Mouse (Mus musculus) yolk sac, embryonic 10.5 days (tissue): Measurements from ENCODE around the gene Fut11.

ENCODE experiments used
- DNase-seq: peaks from one replicate; pipeline ENCODE4 v3.0.0-alpha.2; 2017; ENCODE audit warnings: low spot score

The Fut11 gene

GRCm38 (mm10) chr14:20718443-20718842, 23.7 kb downstream of the Fut11 start:
- no peak for DNase-seq

- DNase-seq, result no peak
Measured at GRCm38 (mm10) chr14:20719767-20720166, 25.0 kb downstream of the Fut11 start.

GRCm38 (mm10) chr14:20721371-20721770, 26.6 kb downstream of the Fut11 start:
- no peak for DNase-seq

- DNase-seq, result no peak
Measured at GRCm38 (mm10) chr14:20723006-20723405, 28.2 kb downstream of the Fut11 start.

DNA sequence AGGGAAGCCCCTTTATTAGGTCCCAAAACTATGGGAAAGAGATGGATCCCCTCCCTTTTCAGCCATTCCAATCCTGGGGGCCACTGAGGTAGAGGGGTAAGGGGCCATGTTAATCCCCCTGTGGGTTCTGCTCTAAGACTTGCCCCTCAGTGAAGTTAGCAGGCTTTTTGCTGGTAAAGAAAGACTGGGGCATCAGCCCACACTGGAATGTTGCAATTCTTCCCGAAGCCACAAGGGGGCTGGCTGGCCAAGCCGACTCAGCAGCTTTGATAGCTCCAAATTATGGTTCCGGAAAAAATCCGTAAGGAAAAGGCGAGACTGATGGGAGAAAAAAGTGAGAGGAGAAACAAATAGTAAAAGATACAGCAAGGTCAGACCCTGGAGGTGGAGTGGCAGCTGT, 29.3 kb downstream of the Fut11 start:
- DNase-seq, result peak; percentile 36

DNA sequence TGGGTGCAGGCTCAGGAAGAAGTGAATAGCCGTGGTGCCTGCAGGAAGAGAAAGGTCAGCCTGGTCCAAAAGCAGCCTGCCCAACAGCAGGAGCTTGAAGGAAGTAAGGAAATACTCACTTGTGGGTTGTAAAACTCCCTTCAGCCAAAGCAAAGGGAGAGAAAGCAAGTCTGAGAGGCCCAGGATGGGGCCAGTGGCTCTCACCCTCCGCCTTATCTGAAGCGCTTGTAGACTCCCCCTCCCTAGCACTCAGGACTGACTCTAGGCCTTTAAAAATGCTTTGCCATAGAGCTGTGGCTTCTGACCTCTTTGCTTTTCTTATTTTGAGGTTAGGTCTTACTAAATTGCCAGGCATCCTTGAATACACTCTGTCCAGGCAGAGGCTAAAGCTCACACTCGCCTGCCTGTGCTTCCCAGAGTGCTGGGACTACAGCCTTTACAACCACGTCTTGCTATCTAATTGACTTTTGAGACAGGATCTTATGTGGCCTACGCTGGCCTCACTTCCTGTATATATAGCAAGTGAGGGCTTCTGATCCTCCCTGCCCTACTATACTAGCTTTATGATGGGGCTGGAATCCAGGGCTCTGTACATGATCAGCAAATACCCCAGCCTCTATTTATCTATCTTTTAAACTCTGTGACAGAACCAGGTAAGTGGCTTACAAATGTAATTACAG, 31.0 kb downstream of the Fut11 start:
- no peak for DNase-seq

GRCm38 (mm10) chr14:20729871-20730270, 35.1 kb downstream of the Fut11 start:
- DNase-seq, result no peak

DNA sequence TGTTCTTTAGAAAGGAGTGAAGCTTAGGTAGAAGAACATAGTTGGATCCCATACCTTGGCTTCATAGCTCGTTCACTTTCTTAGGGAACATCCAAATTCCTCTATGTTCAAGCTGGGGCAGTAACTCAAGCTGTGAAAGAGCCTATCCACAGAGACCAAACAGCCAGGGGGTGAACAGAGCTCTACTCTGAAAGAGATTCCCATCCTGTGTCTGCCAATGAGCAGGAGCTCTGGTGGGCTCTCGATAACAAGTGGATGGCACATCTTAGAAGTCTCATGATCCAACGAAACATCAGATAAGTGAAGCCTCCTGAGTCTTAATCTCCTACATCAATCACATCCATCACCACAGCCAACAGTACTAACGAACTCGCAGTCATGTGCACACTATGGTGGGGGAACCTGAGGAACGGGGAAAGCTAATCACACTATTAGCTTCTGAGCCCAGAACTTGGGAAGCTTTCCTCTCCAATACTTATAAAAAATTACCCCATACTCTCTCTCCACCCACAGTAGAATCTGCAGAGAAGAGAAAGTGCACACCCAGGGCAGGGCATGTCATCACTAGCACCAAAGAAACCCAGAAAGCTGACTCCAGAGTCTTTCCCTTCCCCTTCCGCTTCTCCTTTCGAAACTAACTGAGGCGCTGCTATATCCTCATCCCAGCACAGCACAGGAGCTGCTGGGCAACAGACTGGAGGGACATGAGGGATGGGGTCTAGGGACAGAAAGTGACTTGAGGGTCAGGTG, 36.3 kb downstream of the Fut11 start:
- no peak for DNase-seq

DNA sequence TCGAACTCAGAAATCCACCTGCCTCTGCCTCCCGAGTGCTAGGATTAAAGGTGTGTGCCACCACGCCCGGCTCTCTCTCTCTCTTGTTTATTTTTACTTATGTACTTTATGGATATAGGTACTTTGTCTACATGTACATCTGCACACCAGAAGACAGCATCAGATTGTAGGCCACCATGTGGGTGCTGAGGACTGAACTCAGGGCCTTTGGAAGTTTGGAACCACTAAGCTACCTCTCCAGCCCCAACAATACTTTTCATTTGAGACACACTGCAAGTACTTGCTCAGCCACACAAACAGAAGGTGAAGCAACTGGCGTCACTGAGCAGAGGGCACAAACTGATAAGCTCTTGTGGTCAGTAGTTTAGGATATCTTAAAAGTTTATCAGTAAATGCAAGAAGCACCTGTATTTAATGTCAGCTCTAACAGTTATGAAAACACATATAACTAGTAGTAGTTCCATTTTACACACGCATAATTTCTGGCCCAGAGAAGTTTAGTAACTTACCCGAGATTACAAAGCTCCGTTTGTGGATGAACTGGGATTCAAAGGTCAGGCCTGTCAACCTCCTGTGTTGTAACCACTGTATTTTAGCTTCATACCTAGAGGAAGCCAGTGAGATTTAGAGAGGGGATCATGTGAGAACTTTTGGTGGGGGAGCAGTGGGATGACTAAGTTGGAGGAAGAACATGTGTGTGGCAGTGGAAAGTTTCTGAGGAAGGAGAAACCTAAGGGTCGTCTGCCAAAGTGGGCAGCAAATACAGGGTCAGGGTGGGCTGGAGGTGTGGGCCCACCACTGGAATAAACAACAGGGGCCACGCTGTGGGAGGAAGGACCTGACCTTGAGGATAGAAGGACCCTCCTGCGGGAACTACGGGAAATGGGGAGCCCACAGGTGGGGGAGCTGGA, 38.5 kb downstream of the Fut11 start:
- DNase-seq, result peak; percentile 57

DNA sequence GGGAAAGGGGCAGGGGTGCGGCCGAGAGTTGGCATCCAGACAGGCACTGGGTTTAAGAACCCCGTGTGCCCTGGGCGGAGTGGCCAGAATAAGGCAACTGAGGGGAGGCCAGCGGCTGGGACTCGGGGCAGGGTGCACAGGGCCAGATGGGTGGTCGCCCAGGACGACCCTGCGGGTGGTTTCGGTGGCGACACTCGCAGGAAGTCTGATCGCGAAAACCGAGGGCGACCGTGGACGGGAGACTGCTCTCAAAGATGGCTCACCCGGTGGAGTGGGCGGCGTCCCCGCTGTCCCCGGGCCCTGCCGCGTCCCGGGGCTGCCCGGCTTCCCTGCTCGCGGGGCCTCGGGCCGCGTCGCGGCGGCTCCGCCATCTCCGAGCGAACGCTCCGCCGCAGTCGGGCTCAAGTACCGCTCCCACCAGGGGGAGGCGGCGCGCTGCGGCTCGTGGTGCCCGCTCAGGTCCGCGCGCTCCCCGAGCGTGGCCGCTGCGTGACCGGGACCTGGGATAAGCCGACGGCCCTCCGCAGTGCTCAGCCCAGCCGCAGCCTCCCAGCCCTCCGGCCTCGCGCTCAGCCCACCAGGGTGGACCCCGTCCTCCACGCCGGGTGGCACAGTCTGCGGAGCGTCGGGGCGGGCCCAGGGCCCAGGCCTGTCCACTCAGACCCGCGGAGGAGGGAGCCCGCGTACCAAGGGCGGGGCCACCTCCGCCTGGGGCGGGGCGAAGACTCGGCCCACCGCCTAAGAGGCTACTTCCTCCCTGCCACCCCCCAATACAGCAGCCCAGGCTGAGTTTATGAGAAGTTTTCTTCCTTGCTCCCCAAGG, 39.4 kb downstream of the Fut11 start, which contains the start of gene Ndst2:
Ndst2 (minus strand) TSS at position 611 of the 823 bp plus-strand sequence.
- DNase-seq, result peak; percentile 92

- no peak for DNase-seq
Measured at GRCm38 (mm10) chr14:20735052-20735451, 40.3 kb downstream of the Fut11 start.

- DNase-seq, result no peak
Measured at GRCm38 (mm10) chr14:20735892-20736390, 41.2 kb downstream of the Fut11 start.

DNA sequence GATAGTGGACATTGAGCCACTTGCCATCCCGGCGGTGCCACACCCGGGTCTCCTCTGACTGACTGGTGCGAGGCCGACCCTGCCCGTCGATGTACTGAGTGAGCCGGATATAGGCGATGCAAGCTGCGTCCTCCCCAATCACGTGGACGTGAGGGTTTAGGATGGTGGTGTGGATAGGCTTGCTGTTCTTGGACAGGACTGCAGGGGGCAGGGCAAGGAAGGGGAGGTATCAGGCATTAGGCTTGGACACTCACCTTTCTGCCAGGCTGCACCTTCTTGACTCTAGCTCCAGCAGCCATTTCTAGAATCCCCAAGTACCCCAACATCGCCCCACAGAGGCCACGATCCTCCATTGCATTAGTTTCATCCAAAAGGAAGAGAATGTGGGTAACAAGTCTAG, 42.5 kb downstream of the Fut11 start:
- DNase-seq, result no peak

- no peak for DNase-seq
Measured at GRCm38 (mm10) chr14:20738511-20738910, 43.7 kb downstream of the Fut11 start.

DNA sequence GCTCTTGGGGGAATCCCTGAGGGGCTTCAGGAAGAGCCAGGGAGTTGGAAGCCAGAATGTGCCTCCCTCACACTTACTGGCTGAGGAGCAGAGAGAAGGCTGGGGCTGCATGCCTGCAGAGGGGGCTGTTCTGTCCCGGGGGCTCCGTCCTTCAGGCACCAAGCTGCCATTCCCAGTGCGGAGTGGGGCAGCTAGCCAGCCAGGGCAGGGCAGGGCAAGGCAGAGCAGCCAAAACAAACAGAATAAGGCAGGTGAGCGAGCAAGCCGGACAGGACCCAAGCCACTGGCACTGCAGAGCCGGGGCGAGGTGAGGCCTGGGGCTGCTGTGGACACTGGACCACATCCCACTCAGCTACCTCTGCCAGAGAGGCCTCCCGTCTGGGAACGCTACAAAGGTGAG, 46.5 kb downstream of the Fut11 start:
- DNase-seq, result no peak

GRCm38 (mm10) chr14:20743614-20744013, 48.8 kb downstream of the Fut11 start:
- DNase-seq, result no peak

DNA sequence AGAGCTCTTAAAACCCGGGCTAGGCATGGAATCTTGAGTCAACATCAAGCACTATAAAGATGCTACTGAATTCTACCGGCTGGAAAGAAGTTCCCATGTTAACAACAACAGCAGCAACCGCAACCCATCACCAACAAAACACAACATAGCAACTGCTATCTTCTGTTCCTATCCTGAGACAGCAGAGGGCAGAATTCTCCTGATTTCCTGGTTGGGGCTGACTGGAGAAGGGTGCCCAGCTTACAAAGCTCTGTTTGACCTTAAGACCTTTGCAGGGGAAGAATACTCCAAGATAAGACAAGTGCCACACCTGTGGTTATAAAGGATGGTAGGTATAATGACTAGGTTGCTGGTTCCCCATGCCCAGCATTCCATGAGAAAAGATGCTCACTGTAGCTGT, 52.2 kb downstream of the Fut11 start:
- DNase-seq, result no peak

- DNase-seq, result no peak
Measured at GRCm38 (mm10) chr14:20748388-20748787, 53.6 kb downstream of the Fut11 start.

- DNase-seq, result peak; percentile 14
Measured at GRCm38 (mm10) chr14:20749494-20750051, 54.8 kb downstream of the Fut11 start.

- no peak for DNase-seq
Measured at GRCm38 (mm10) chr14:20750503-20750902, 55.7 kb downstream of the Fut11 start.
